Comparison of ENCODE assay signal across 8 mouse cellular contexts in the genomic region with DNA sequence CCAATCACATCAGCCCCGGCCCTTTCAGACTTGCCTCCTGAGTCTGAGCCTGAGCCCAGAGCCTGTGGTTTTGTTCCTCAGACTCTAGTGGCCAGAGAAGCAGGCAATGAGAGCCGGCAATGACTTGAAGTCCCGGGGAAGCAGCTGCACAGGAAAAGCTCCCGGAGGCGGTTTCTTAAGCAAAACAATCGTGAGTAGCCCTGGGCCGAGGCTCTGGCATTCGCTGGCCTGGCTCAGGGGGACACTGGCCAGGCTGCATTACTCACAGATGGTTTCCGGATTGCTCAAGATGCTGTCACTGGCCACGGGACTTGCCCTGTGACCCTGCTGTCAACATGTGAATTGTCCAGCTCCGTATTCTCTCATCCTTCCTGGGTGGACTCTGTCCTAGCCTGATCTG. TPM values are rescaled to one million over a fixed set of nuclear protein-coding genes. Genes with fewer than 3 reads are reported as not detected.
A peak's percentile ranks its signal among the peaks of the same experiment; 100 is the strongest.
DNase-seq lines count a peak whose midpoint lies in the region; ATAC-seq and TF ChIP-seq lines count a peak whose summit lies in the region.

No protein-coding gene starts in this region.

- H3K4me2 ChIP-seq in midbrain, embryonic 14.5 days (ENCODE audit: low read length) = no peak overlapping the region
- H3K4me2 ChIP-seq in midbrain, embryonic 16.5 days (ENCODE audit: low read length) = no peak overlapping the region

- no peak overlapping the region for H3K9ac ChIP-seq in midbrain, embryonic 14.5 days (replicated peaks; ENCODE audit: low read length)
- no peak overlapping the region for H3K9ac ChIP-seq in midbrain, embryonic 16.5 days (ENCODE audit: low read depth, low read length)

- no peak overlapping the region for H3K27ac ChIP-seq in midbrain, embryonic 14.5 days (replicated peaks; ENCODE audit: low read depth, low read length)
- no peak overlapping the region for H3K27ac ChIP-seq in midbrain, embryonic 16.5 days (ENCODE audit: low read length)
- H3K27ac ChIP-seq in bone marrow macrophage, adult 2 months (ENCODE audit: insufficient read depth, low read depth, low read length) = peak overlapping the region; percentile 97

- TF ChIP-seq CTCF in bone marrow macrophage, adult 2 months (IDR thresholded peaks at IDR 0.05; ENCODE audit: low read depth, low read length) = no peak

- H3K9me3 ChIP-seq in midbrain, embryonic 14.5 days (ENCODE audit: control insufficient read depth, low read length) = no peaks in the 10 kb centered on the region
- no peaks in the 10 kb centered on the region for H3K9me3 ChIP-seq in midbrain, embryonic 16.5 days (replicated peaks; ENCODE audit: control insufficient read depth, low read length, poor library complexity, severe bottlenecking)

- no peaks in the 10 kb centered on the region for H3K27me3 ChIP-seq in midbrain, embryonic 14.5 days (ENCODE audit: control insufficient read depth, insufficient read depth, low read length)
- peaks cover 3% of the 10 kb centered on the region for H3K27me3 ChIP-seq in midbrain, embryonic 16.5 days (ENCODE audit: control insufficient read depth, insufficient read depth, low read depth, low read length)

- no peak for TF ChIP-seq POLR2A in bone marrow macrophage, adult 2 months (IDR thresholded peaks at IDR 0.05; ENCODE audit: borderline replicate concordance, low read depth, low read length)

- peak; percentile 22 for DNase-seq in midbrain, embryonic 14.5 days
- peak; percentile 16 to 49 for DNase-seq in frontal cortex, postnatal 10 days (ENCODE audit: low spot score in 2 of 2)
- peak; percentile 24 for DNase-seq in kidney, adult 9 months
- DNase-seq in lung, adult 18-20 months = peak; percentile 65 to 68
- DNase-seq in urinary bladder, postnatal 25 days (ENCODE audit: low spot score) = peak; percentile 26

- ATAC-seq in midbrain, embryonic 14.5 days (ENCODE audit: low FRiP score, low TSS enrichment) = no peak
- no peak for ATAC-seq in midbrain, embryonic 16.5 days
- no peak for ATAC-seq in erythroblast, adult 5-6 weeks (replicated peaks; ENCODE audit: low FRiP score, poor library complexity, severe bottlenecking)

- no peaks in the 10 kb centered on the region for H3K36me3 ChIP-seq in midbrain, embryonic 14.5 days (ENCODE audit: control insufficient read depth, insufficient read depth, low read length)
- no peaks in the 10 kb centered on the region for H3K36me3 ChIP-seq in midbrain, embryonic 16.5 days (ENCODE audit: control insufficient read depth, insufficient read depth, low read length)

- H3K4me3 ChIP-seq in midbrain, embryonic 14.5 days (replicated peaks; ENCODE audit: low read depth, low read length) = no peak overlapping the region
- no peak overlapping the region for H3K4me3 ChIP-seq in midbrain, embryonic 16.5 days (ENCODE audit: low read depth, low read length)
- H3K4me3 ChIP-seq in bone marrow macrophage, adult 2 months (ENCODE audit: insufficient read depth, low read length) = peak overlapping the region; percentile 39

- H3K4me1 ChIP-seq in midbrain, embryonic 14.5 days (ENCODE audit: control insufficient read depth, insufficient read depth, low read length) = peaks cover 14% of the 10 kb centered on the region; the same call in 1 of the 2 replicates
- H3K4me1 ChIP-seq in midbrain, embryonic 16.5 days (ENCODE audit: control insufficient read depth, insufficient read depth, low read length) = peaks cover 12% of the 10 kb centered on the region
- peaks cover 67% of the 10 kb centered on the region for H3K4me1 ChIP-seq in bone marrow macrophage, adult 2 months (ENCODE audit: control insufficient read depth, insufficient read depth, low read length)

- 33% methylated on average over 11 of the region's 11 CpGs for WGBS in midbrain, embryonic 14.5 days
- WGBS in midbrain, embryonic 16.5 days = 36% methylated on average over 11 of the region's 11 CpGs

RNA-seq across cellular contexts. Expression of a gene that starts 33.8 kb away (rescaled TPM):
- 1.3 and 1.4 TPM in 2 replicates for polyA plus RNA-seq in midbrain, embryonic 14.5 days (2014; fragmentation: Nextera tagmentation; extraction: Ambion mirVana)
- polyA plus RNA-seq in midbrain, embryonic 16.5 days (2015; fragmentation: Nextera tagmentation; extraction: Ambion mirVana) = 1.6 and 2.6 TPM in 2 replicates
- 39.5 and 39.6 TPM in 2 replicates for polyA plus RNA-seq in bone marrow macrophage, adult 2 months (2012; ENCODE audit: insufficient read depth, insufficient read length, missing spikeins)
- total RNA-seq in erythroblast, adult 5-6 weeks (2015; ENCODE audit: low replicate concordance) = not detected in 2 replicates
- not detected in 2 replicates for total RNA-seq in erythroblast, adult 5-6 weeks (2017; ENCODE audit: low replicate concordance)

Comparison
In these comparisons a context has a peak if more than half of its experiments do, and no peak if none do; other contexts are left out.
1. RNA of a gene that starts 33.8 kb away (polyA plus RNA-seq): 39.5 to 39.6 TPM in bone marrow macrophage, adult 2 months; 1.6 to 2.6 TPM in midbrain, embryonic 16.5 days and 1.3 to 1.4 TPM in midbrain, embryonic 14.5 days; every median in the first group is over 10 times any median in the second.
2. Peak in every context shown above with its lines, with median percentiles within 50 percentile points of each other: DNase-seq.